Mouse (Mus musculus) thymus, adult 2 months (tissue): Measurements from ENCODE around the gene Fam83g.

Experiments
- CTCF ChIP-seq: fragments of 200-500 bp; IDR thresholded peaks from 2 replicates; pipeline ENCODE4 v1.5.1; 2012; ENCODE audit warnings: mild to moderate bottlenecking, control low read depth, low read length, moderate library complexity, borderline replicate concordance; ENCODE audit not compliant: control insufficient read depth, poor library complexity, insufficient read depth; ENCODE audit errors: extremely low read depth
- POLR2A ChIP-seq: fragments of 200-500 bp; IDR thresholded peaks from 2 replicates; pipeline ENCODE4 v1.6.1; 2012; ENCODE audit warnings: mild to moderate bottlenecking, low read length, control low read depth, moderate library complexity; ENCODE audit not compliant: control insufficient read depth, poor library complexity, insufficient read depth; ENCODE audit errors: extremely low read depth

DNA sequence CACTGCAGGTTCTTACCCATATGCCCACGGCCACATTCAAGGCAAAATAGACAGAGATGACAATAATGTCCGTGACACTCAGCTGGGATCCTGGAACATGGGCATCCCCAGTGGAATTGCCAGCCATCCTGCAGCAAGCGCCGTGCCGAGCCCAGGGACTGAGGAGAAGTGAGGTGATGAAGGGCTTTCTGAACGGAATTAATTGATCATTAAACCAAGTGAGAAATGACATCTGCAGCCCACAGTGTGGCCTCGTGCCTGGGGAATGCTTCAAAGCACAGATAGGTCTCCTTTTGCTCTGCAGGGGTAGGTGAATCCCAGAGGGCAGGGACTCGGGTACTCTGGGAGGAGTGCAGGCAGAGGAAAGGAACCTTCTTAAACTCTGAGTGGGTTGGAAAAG, 35.9 kb downstream of the Fam83g start:
- TF ChIP-seq CTCF = no peak
- TF ChIP-seq POLR2A = no peak
